Mouse (Mus musculus): ENCODE measurements around the gene Rsad2. TPM values are rescaled to one million over a fixed set of nuclear protein-coding genes. Genes with fewer than 3 reads are reported as not detected.
"Not testable (repeated sequence)": the region's sequence is repeated elsewhere in the genome, so short reads cannot be mapped to it uniquely, and the experiment has no call there.

Gene Rsad2
- polyA plus RNA-seq, 1 experiment from 2014 or later, result 2.4 TPM

DNA sequence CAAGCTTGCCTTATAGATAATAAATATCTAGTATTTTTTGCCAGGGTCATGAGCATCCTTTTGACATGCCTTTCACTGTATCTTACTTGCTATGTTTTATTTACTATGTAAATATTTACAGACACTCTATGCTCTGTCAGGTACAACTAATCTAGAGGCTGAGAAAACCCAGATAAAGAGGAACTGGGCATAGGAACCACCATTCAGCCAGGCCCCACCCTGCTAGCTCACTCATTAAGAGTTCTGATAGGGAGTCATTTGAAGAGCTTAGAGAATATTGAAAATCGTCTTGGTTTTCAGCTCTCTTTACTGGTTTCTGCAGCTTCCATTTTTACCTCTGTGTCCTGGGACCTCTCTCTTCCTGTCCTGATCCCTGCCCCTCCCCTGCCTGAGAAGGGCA is 5.1 kb downstream of the Rsad2 start:
- Histone ChIP-seq H3K27ac (ENCODE audit: low read length) (no peak overlapping the region), H3K4me2 (ENCODE audit: low read depth, low read length) (no peak overlapping the region), H3K27me3 (ENCODE audit: control insufficient read depth, insufficient read depth, low read length) (no peaks in the 10 kb centered on the region), H3K4me3 (ENCODE audit: low read length) (no peak overlapping the region), H3K9me3 (replicated peaks; ENCODE audit: control insufficient read depth, low read length) (no peaks in the 10 kb centered on the region), H3K4me1 (ENCODE audit: control insufficient read depth, insufficient read depth, low read length) (peaks cover 2% of the 10 kb centered on the region), H3K36me3 (ENCODE audit: control insufficient read depth, insufficient read depth) (no peaks in the 10 kb centered on the region), H3K9ac (ENCODE audit: low read length) (no peak overlapping the region)
- no peak for ATAC-seq (replicated peaks; ENCODE audit: extremely low read depth, insufficient read depth, low FRiP score)
- WGBS, result 18% methylated on average over 1 of the region's 1 CpGs

GRCm38 (mm10) chr12:26449483-26449882 is 6.8 kb downstream of the Rsad2 start:
- Histone ChIP-seq H3K36me3 (ENCODE audit: control insufficient read depth, insufficient read depth) (no peaks in the 10 kb centered on the region), H3K9me3 (replicated peaks; ENCODE audit: control insufficient read depth, low read length) (no peaks in the 10 kb centered on the region), H3K9ac (ENCODE audit: low read length) (no peak overlapping the region), H3K27ac (ENCODE audit: low read length) (no peak overlapping the region), H3K4me1 (ENCODE audit: control insufficient read depth, insufficient read depth, low read length) (peaks cover 2% of the 10 kb centered on the region; the same call in 1 of the 2 replicates), H3K27me3 (ENCODE audit: control insufficient read depth, insufficient read depth, low read length) (no peaks in the 10 kb centered on the region), H3K4me2 (ENCODE audit: low read depth, low read length) (no peak overlapping the region), H3K4me3 (ENCODE audit: low read length) (no peak overlapping the region)
- no peak for ATAC-seq (replicated peaks; ENCODE audit: extremely low read depth, insufficient read depth, low FRiP score)
- WGBS, result 96% methylated on average over 2 of the region's 2 CpGs

- 70% methylated on average over 4 of the region's 4 CpGs for WGBS
- no peak overlapping the region for H3K4me3 ChIP-seq (ENCODE audit: low read length)
- H3K9me3 ChIP-seq (replicated peaks; ENCODE audit: control insufficient read depth, low read length), result no peaks in the 10 kb centered on the region
- ATAC-seq (replicated peaks; ENCODE audit: extremely low read depth, insufficient read depth, low FRiP score), result no peak
- no peak overlapping the region for H3K4me2 ChIP-seq (ENCODE audit: low read depth, low read length)
- H3K27me3 ChIP-seq (ENCODE audit: control insufficient read depth, insufficient read depth, low read length), result no peaks in the 10 kb centered on the region
- no peaks in the 10 kb centered on the region for H3K4me1 ChIP-seq (ENCODE audit: control insufficient read depth, insufficient read depth, low read length)
- H3K9ac ChIP-seq (ENCODE audit: low read length), result no peak overlapping the region
- H3K36me3 ChIP-seq (ENCODE audit: control insufficient read depth, insufficient read depth), result no peaks in the 10 kb centered on the region
- H3K27ac ChIP-seq (ENCODE audit: low read length), result no peak overlapping the region
These were observed 9.7 kb downstream of the Rsad2 start for GRCm38 (mm10) chr12:26446377-26447045.

GRCm38 (mm10) chr12:26444511-26444910 is 11.7 kb downstream of the Rsad2 start:
- no peak for ATAC-seq (replicated peaks; ENCODE audit: extremely low read depth, insufficient read depth, low FRiP score)
- no peak overlapping the region for H3K4me3 ChIP-seq (ENCODE audit: low read length)
- H3K9me3 ChIP-seq (replicated peaks; ENCODE audit: control insufficient read depth, low read length), result no peaks in the 10 kb centered on the region
- H3K27me3 ChIP-seq (ENCODE audit: control insufficient read depth, insufficient read depth, low read length), result no peaks in the 10 kb centered on the region
- no peak overlapping the region for H3K4me2 ChIP-seq (ENCODE audit: low read depth, low read length)
- 70% methylated on average over 2 of the region's 2 CpGs for WGBS
- no peak overlapping the region for H3K9ac ChIP-seq (ENCODE audit: low read length)
- H3K4me1 ChIP-seq (ENCODE audit: control insufficient read depth, insufficient read depth, low read length), result no peaks in the 10 kb centered on the region
- H3K27ac ChIP-seq (ENCODE audit: low read length), result no peak overlapping the region
- H3K36me3 ChIP-seq (ENCODE audit: control insufficient read depth, insufficient read depth), result no peaks in the 10 kb centered on the region

DNA sequence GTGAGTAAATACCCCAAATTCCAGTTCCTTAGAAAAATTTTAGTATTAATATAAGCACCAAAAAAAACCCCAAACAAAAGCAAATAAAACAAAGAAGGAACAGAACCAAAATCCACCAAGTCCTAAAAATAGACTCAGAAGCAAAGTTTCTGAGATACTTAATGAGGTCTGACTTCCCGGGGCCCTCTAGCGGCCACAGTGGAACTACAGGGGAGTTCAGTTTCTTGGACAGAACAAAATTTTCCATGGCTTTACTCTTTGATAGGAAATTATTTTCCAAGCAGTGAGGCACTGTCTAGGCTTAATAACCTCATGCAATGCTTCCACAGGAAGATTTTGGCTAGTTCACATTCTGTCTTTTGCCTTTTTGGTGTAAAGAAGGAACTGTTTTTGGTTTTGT is 12.2 kb downstream of the Rsad2 start:
- WGBS, result 0% methylated on average over 2 of the region's 2 CpGs
- H3K4me3 ChIP-seq (ENCODE audit: low read length), result no peak overlapping the region
- no peaks in the 10 kb centered on the region for H3K36me3 ChIP-seq (ENCODE audit: control insufficient read depth, insufficient read depth)
- no peak overlapping the region for H3K9ac ChIP-seq (ENCODE audit: low read length)
- H3K4me2 ChIP-seq (ENCODE audit: low read depth, low read length), result no peak overlapping the region
- H3K9me3 ChIP-seq (replicated peaks; ENCODE audit: control insufficient read depth, low read length), result no peaks in the 10 kb centered on the region
- H3K27ac ChIP-seq (ENCODE audit: low read length), result no peak overlapping the region
- no peaks in the 10 kb centered on the region for H3K27me3 ChIP-seq (ENCODE audit: control insufficient read depth, insufficient read depth, low read length)
- ATAC-seq (replicated peaks; ENCODE audit: extremely low read depth, insufficient read depth, low FRiP score), result no peak
- no peaks in the 10 kb centered on the region for H3K4me1 ChIP-seq (ENCODE audit: control insufficient read depth, insufficient read depth, low read length)

DNA sequence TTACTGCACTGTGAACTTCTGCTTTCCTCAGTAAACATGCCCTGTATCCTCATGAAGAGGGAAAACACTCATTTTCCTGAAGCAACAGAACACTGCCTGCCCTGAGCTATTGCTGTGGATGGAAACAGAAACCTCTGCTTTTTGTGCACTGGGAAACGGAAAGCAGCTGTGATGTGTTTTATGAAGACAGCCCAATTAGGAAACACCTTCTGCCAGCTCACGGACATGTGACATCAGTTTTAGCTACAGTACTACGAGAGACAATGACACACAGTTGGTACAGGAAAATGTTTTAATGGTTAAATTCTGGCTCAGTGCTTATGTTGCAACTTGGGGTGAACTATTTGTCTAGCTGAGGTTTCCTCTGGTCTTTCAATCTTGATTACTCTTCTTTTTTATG is 16.9 kb downstream of the Rsad2 start:
- no peaks in the 10 kb centered on the region for H3K9me3 ChIP-seq (replicated peaks; ENCODE audit: control insufficient read depth, low read length)
- H3K27me3 ChIP-seq (ENCODE audit: control insufficient read depth, insufficient read depth, low read length), result no peaks in the 10 kb centered on the region
- no peaks in the 10 kb centered on the region for H3K4me1 ChIP-seq (ENCODE audit: control insufficient read depth, insufficient read depth, low read length)
- no peak overlapping the region for H3K4me2 ChIP-seq (ENCODE audit: low read depth, low read length)
- no peak overlapping the region for H3K9ac ChIP-seq (ENCODE audit: low read length)
- H3K4me3 ChIP-seq (ENCODE audit: low read length), result no peak overlapping the region
- no peak overlapping the region for H3K27ac ChIP-seq (ENCODE audit: low read length)
- WGBS, result 56% methylated on average over 3 of the region's 3 CpGs
- no peak for ATAC-seq (replicated peaks; ENCODE audit: extremely low read depth, insufficient read depth, low FRiP score)
- H3K36me3 ChIP-seq (ENCODE audit: control insufficient read depth, insufficient read depth), result no peaks in the 10 kb centered on the region

DNA sequence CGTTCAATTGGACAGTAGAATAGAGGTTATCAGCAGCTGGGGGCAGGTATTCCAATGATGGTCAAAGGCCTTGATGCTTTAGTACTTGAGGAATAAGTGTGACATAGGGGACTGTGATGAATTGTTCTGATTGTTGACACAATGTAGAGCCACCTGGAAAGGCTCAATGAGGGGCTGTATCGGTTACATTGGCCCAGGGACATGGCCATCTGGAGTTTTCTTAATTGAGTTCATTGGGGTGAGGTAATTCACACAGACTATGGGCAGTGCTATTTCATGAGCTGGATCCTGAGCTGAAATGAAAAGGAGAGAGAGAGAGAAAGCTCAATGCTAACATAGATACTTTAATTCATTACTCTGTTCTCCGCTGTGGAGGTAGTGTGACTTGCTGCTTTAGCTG is 18.3 kb downstream of the Rsad2 start:
- no peak overlapping the region for H3K9ac ChIP-seq (ENCODE audit: low read length)
- H3K36me3 ChIP-seq (ENCODE audit: control insufficient read depth, insufficient read depth), result no peaks in the 10 kb centered on the region
- no peaks in the 10 kb centered on the region for H3K9me3 ChIP-seq (replicated peaks; ENCODE audit: control insufficient read depth, low read length)
- no peak overlapping the region for H3K4me3 ChIP-seq (ENCODE audit: low read length)
- 64% methylated on average over 3 of the region's 3 CpGs for WGBS
- ATAC-seq (replicated peaks; ENCODE audit: extremely low read depth, insufficient read depth, low FRiP score), result no peak
- H3K4me2 ChIP-seq (ENCODE audit: low read depth, low read length), result no peak overlapping the region
- no peaks in the 10 kb centered on the region for H3K4me1 ChIP-seq (ENCODE audit: control insufficient read depth, insufficient read depth, low read length)
- no peak overlapping the region for H3K27ac ChIP-seq (ENCODE audit: low read length)
- H3K27me3 ChIP-seq (ENCODE audit: control insufficient read depth, insufficient read depth, low read length), result no peaks in the 10 kb centered on the region

GRCm38 (mm10) chr12:26436334-26436733 is 19.9 kb downstream of the Rsad2 start:
- Histone ChIP-seq H3K27me3 (ENCODE audit: control insufficient read depth, insufficient read depth, low read length) (no peaks in the 10 kb centered on the region), H3K9me3 (replicated peaks; ENCODE audit: control insufficient read depth, low read length) (no peaks in the 10 kb centered on the region), H3K4me3 (ENCODE audit: low read length) (no peak overlapping the region), H3K4me1 (ENCODE audit: control insufficient read depth, insufficient read depth, low read length) (no peaks in the 10 kb centered on the region), H3K9ac (ENCODE audit: low read length) (no peak overlapping the region), H3K4me2 (ENCODE audit: low read depth, low read length) (no peak overlapping the region), H3K27ac (ENCODE audit: low read length) (no peak overlapping the region), H3K36me3 (ENCODE audit: control insufficient read depth, insufficient read depth) (no peaks in the 10 kb centered on the region)
- WGBS, result 50% methylated on average over 4 of the region's 4 CpGs
- no peak for ATAC-seq (replicated peaks; ENCODE audit: extremely low read depth, insufficient read depth, low FRiP score)

DNA sequence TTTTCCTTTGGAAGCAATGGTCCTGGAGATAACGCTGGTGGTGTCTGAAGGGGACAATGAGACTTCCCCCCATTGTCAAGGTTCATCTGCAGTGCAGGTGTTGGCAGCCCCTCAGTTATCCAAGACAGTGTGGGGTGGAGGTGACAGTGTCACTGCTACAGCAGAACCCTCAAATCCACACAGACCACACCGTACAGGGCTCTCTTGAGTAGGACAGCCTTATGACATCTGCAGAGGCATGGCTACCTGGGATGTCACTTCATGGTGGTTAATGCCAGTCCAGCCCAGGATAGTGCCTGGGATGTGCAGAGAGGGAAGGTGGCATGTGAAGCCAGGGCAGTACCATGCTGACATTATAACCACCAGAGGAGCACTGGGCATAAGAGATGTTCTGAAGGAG is 27.5 kb downstream of the Rsad2 start:
- WGBS, result 85% methylated on average over 2 of the region's 2 CpGs
- H3K9me3 ChIP-seq (replicated peaks; ENCODE audit: control insufficient read depth, low read length); H3K9ac ChIP-seq (ENCODE audit: low read length); H3K36me3 ChIP-seq (ENCODE audit: control insufficient read depth, insufficient read depth); H3K4me3 ChIP-seq (ENCODE audit: low read length); H3K4me2 ChIP-seq (ENCODE audit: low read depth, low read length); ATAC-seq (replicated peaks; ENCODE audit: extremely low read depth, insufficient read depth, low FRiP score); H3K27me3 ChIP-seq (ENCODE audit: control insufficient read depth, insufficient read depth, low read length); H3K27ac ChIP-seq (ENCODE audit: low read length); H3K4me1 ChIP-seq (ENCODE audit: control insufficient read depth, insufficient read depth, low read length): not testable (repeated sequence)
